Mouse (Mus musculus): Measurements from ENCODE around the gene Setd5. TPM values are rescaled to one million over a fixed set of nuclear protein-coding genes. Genes with fewer than 3 reads are reported as not detected.
A peak's percentile ranks its signal among the peaks of the same experiment; 100 is the strongest.

The Setd5 gene
- polyA plus RNA-seq, 1 experiment from 2014 or later, result 46.4 TPM

DNA sequence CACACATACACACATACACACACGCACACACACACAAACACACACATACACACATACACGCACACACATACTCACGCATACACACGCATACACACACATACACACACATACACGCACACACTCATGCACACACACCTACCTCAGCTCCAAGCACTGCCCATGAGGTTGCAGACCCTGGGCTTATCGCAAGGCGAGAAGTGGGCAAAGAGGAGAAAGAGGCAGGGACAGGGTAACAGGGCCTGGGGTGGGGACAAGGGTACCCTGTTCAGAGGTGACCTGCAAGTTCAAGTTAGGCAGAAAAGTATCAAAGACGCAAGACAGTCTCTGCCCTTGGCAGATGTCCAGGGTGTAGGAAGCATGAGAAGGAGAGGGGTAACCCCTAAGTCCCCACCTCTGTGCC lies 93.5 kb downstream of the Setd5 start:
- H3K4me3 ChIP-seq (replicated peaks; ENCODE audit: low read depth, low read length), result no peak overlapping the region
- no peaks in the 10 kb centered on the region for H3K4me1 ChIP-seq (replicated peaks; ENCODE audit: insufficient read depth, low read length)
- no peaks in the 10 kb centered on the region for H3K9me3 ChIP-seq (replicated peaks; ENCODE audit: low read length)
- no peaks in the 10 kb centered on the region for H3K36me3 ChIP-seq (ENCODE audit: insufficient read depth, low read length)
- no peak overlapping the region for H3K4me2 ChIP-seq (ENCODE audit: low read length)
- 88% methylated on average over 8 of the region's 8 CpGs for WGBS
- no peak overlapping the region for H3K9ac ChIP-seq (ENCODE audit: low read depth, low read length)
- TF ChIP-seq CTCF (IDR thresholded peaks at IDR 0.05; ENCODE audit: low read depth), result no peak
- H3K27ac ChIP-seq, result no peak overlapping the region
- no peak for ATAC-seq (replicated peaks; ENCODE audit: low FRiP score, low read depth)
- no peak for DNase-seq (ENCODE audit: low spot score)
- no peaks in the 10 kb centered on the region for H3K27me3 ChIP-seq (ENCODE audit: insufficient read depth, low read length)

DNA sequence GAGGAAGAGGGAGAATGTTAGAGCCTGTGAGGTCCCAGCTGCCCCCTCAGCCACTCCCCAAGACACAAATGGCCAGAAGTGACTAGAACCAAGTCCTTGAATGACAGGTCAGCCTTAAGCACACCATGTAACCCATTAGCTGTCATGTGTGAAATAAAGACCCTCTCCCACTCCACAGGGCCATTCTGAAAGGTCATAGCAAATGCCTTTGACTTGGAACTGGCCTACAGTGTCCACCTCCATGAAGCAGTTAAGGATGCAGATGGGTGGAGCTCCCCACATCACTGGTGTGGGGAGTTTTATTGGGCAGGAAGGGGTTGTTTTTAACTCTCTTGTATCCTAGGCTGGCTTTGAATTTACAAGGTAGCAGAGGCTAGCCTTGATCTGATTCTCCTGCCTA lies 94.8 kb downstream of the Setd5 start:
- DNase-seq (ENCODE audit: low spot score), result no peak
- no peak overlapping the region for H3K27ac ChIP-seq
- no peaks in the 10 kb centered on the region for H3K36me3 ChIP-seq (ENCODE audit: insufficient read depth, low read length)
- no peak overlapping the region for H3K4me2 ChIP-seq (ENCODE audit: low read length)
- no peaks in the 10 kb centered on the region for H3K4me1 ChIP-seq (replicated peaks; ENCODE audit: insufficient read depth, low read length)
- H3K4me3 ChIP-seq (replicated peaks; ENCODE audit: low read depth, low read length), result no peak overlapping the region
- no peak for ATAC-seq (replicated peaks; ENCODE audit: low FRiP score, low read depth)
- H3K9ac ChIP-seq (ENCODE audit: low read depth, low read length), result no peak overlapping the region
- TF ChIP-seq CTCF (IDR thresholded peaks at IDR 0.05; ENCODE audit: low read depth), result no peak
- no peaks in the 10 kb centered on the region for H3K27me3 ChIP-seq (ENCODE audit: insufficient read depth, low read length)
- no peaks in the 10 kb centered on the region for H3K9me3 ChIP-seq (replicated peaks; ENCODE audit: low read length)

DNA sequence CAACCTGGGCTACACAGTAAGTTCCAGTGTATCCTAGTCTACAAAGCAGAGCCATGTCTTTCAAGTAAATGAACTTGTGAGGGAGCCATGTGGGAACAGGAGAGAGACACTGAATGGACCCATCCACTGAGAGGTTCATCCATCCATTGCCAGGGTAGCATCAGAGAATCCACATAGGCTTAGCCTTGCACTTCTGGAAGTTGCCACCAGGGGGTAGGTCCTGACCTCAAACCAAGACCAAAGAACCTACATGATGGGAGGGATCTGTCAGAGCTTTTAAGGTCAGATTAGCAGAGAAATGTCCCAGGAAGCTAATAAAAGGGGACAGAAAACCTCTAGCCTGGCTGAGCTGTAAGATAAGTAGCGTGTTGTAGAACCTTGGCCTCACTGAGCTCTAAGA lies 95.4 kb downstream of the Setd5 start:
- ATAC-seq (replicated peaks; ENCODE audit: low FRiP score, low read depth) (no peak), DNase-seq (ENCODE audit: low spot score) (peak; percentile 55)
- no peak overlapping the region for H3K27ac ChIP-seq
- no peaks in the 10 kb centered on the region for H3K9me3 ChIP-seq (replicated peaks; ENCODE audit: low read length)
- H3K4me1 ChIP-seq (replicated peaks; ENCODE audit: insufficient read depth, low read length), result no peaks in the 10 kb centered on the region
- no peak overlapping the region for H3K4me2 ChIP-seq (ENCODE audit: low read length)
- H3K9ac ChIP-seq (ENCODE audit: low read depth, low read length), result no peak overlapping the region
- peak; percentile 71 for TF ChIP-seq CTCF (IDR thresholded peaks at IDR 0.05; ENCODE audit: low read depth)
- H3K36me3 ChIP-seq (ENCODE audit: insufficient read depth, low read length), result no peaks in the 10 kb centered on the region
- H3K27me3 ChIP-seq (ENCODE audit: insufficient read depth, low read length), result no peaks in the 10 kb centered on the region
- WGBS, result 89% methylated on average over 1 of the region's 1 CpGs
- H3K4me3 ChIP-seq (replicated peaks; ENCODE audit: low read depth, low read length), result no peak overlapping the region

DNA sequence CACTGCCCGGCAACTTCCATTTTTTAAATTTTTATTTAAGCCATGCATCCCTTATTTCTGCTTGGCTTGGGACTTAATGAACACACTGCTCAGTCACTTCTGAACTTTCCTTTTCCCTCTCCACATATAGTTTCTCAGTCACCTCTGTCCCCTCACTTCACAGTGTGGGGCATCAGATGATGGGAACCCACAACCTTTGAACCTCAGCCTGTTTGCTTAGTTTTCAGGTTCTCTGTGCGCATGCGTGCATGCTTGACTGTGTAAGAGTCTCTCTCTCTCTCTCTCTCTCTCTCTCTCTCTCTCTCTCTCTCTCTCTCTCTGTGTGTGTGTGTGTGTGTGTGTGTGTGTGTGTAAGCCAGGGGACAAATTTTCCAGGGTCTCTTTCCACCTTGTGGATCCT lies 98.3 kb downstream of the Setd5 start:
- H3K4me3 ChIP-seq (replicated peaks; ENCODE audit: low read depth, low read length), result no peak overlapping the region
- 91% methylated on average over 3 of the region's 3 CpGs for WGBS
- H3K27me3 ChIP-seq (ENCODE audit: insufficient read depth, low read length), result no peaks in the 10 kb centered on the region
- H3K4me2 ChIP-seq (ENCODE audit: low read length), result no peak overlapping the region
- no peaks in the 10 kb centered on the region for H3K36me3 ChIP-seq (ENCODE audit: insufficient read depth, low read length)
- H3K4me1 ChIP-seq (replicated peaks; ENCODE audit: insufficient read depth, low read length), result no peaks in the 10 kb centered on the region
- DNase-seq (ENCODE audit: low spot score) (no peak), ATAC-seq (replicated peaks; ENCODE audit: low FRiP score, low read depth) (no peak)
- no peak overlapping the region for H3K9ac ChIP-seq (ENCODE audit: low read depth, low read length)
- no peak for TF ChIP-seq CTCF (IDR thresholded peaks at IDR 0.05; ENCODE audit: low read depth)
- H3K9me3 ChIP-seq (replicated peaks; ENCODE audit: low read length), result no peaks in the 10 kb centered on the region
- no peak overlapping the region for H3K27ac ChIP-seq

DNA sequence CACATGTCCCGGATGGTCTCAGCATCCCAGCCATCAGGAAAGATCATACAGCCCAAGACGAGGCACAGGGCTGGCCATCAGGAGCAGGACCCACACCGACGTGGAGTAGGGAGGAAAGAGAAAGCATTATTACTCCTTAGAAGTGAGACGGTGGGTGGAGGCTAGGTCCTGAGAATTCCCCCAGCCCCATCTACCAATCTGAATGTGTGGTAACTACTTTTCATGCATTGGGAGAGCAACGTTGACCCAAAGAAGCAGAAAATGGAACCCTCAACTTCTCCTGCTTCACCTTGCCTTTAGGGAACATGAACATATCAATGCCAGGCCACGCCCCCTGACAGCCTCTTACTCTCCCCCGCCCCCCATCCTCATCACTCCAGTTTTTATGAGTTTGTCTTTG lies 99.4 kb downstream of the Setd5 start:
- Histone ChIP-seq H3K4me1 (replicated peaks; ENCODE audit: insufficient read depth, low read length) (no peaks in the 10 kb centered on the region), H3K27ac (no peak overlapping the region), H3K9ac (ENCODE audit: low read depth, low read length) (no peak overlapping the region), H3K4me2 (ENCODE audit: low read length) (no peak overlapping the region), H3K4me3 (replicated peaks; ENCODE audit: low read depth, low read length) (no peak overlapping the region), H3K36me3 (ENCODE audit: insufficient read depth, low read length) (no peaks in the 10 kb centered on the region), H3K9me3 (replicated peaks; ENCODE audit: low read length) (no peaks in the 10 kb centered on the region), H3K27me3 (ENCODE audit: insufficient read depth, low read length) (no peaks in the 10 kb centered on the region)
- TF ChIP-seq CTCF (IDR thresholded peaks at IDR 0.05; ENCODE audit: low read depth), result no peak
- WGBS, result 79% methylated on average over 8 of the region's 8 CpGs
- ATAC-seq (replicated peaks; ENCODE audit: low FRiP score, low read depth), result no peak
- no peak for DNase-seq (ENCODE audit: low spot score)

DNA sequence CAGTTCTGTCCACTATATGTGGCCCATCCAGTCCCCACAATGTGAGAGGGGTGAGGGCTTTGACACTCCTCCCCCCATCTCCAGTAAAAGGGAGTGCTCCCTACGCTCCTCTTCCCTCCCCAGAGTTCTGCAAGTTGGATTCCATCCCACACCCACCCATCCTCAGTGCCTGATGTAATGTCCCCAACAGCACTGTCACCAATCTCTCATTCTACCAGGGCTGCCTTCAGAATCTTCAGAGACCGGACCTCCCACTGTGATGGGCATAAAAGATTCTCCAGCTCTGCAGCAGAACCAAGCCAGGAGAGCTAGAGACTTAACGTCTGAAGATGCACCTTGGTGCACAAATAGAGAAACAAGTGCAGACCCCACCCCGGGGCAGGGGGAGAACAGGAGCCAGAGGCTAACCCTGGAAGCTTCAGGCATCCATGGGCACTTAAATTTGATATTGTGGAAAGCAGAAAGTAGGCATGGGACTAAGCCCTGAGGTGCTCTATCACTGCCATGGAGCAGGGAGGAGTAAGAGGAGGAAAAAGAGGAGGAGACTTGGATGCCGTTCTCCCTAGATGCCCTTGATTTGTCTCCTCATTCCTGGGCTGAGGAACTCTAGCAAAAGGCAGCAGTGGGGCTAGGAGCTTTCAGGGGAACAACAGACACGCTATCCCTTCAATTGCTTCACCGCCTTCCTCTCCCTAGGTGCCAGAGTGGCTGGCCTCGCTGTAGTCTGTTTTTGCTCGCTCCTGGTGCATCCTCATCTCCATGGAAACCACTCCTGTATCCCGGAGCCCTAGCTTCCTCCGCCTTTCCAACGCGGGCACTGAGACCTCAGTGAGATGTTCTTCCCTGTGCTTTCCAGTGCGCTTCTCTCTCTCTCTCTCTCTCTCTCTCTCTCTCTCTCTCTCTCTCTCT lies 101.4 kb downstream of the Setd5 start:
- no peak for ATAC-seq (replicated peaks; ENCODE audit: low FRiP score, low read depth)

More for the DNA sequence above, 101.4 kb downstream of the Setd5 start:
- no peak for TF ChIP-seq CTCF (IDR thresholded peaks at IDR 0.05; ENCODE audit: low read depth)
- H3K9me3 ChIP-seq (replicated peaks; ENCODE audit: low read length), result no peaks in the 10 kb centered on the region
- H3K27me3 ChIP-seq (ENCODE audit: insufficient read depth, low read length), result no peaks in the 10 kb centered on the region
- no peak overlapping the region for H3K4me2 ChIP-seq (ENCODE audit: low read length)
- DNase-seq (ENCODE audit: low spot score), result no peak
- H3K36me3 ChIP-seq (ENCODE audit: insufficient read depth, low read length), result no peaks in the 10 kb centered on the region
- no peak overlapping the region for H3K27ac ChIP-seq
- H3K9ac ChIP-seq (ENCODE audit: low read depth, low read length), result no peak overlapping the region
- no peaks in the 10 kb centered on the region for H3K4me1 ChIP-seq (replicated peaks; ENCODE audit: insufficient read depth, low read length)
- no peak overlapping the region for H3K4me3 ChIP-seq (replicated peaks; ENCODE audit: low read depth, low read length)
- WGBS, result 20% methylated on average over 14 of the region's 14 CpGs

Data from kidney, postnatal 0 days (tissue).